Mouse (Mus musculus) lung, embryonic 14.5 days (tissue): ENCODE results near the gene Adamts13. TPM values are rescaled to one million over a fixed set of nuclear protein-coding genes. Genes with fewer than 3 reads are reported as not detected.

Source experiments
- ATAC-seq: fragments of 200-750 bp; cut with Nextera tagmentation; 2 replicates; pipeline ENCODE4 v1.8.0; 2017; ENCODE audit warnings: mild to moderate bottlenecking, moderate TSS enrichment, moderate library complexity; ENCODE audit not compliant: insufficient read depth
- DNase-seq: peaks from one replicate; pipeline ENCODE4 v3.0.0-alpha.2; 2015
- H3K27ac ChIP-seq: fragments of 300-500 bp; sonication (generic); 2 replicates; pipeline ENCODE4 v1.5.1; 2014; ENCODE audit warnings: low read depth, mild to moderate bottlenecking, moderate library complexity
- H3K27me3 ChIP-seq: fragments of 300-500 bp; sonication (generic); 2 replicates; pipeline ENCODE4 v1.6.1; 2014; ENCODE audit warnings: low read length, control low read depth; ENCODE audit not compliant: insufficient read depth
- H3K36me3 ChIP-seq: fragments of 300-500 bp; sonication (generic); 2 replicates; pipeline ENCODE4 v1.6.1; 2014; ENCODE audit warnings: control low read depth; ENCODE audit not compliant: insufficient read depth
- H3K4me1 ChIP-seq: fragments of 300-500 bp; sonication (generic); 2 replicates; pipeline ENCODE4 v1.6.1; 2014; ENCODE audit warnings: antibody characterized with exemption, control low read depth; ENCODE audit not compliant: insufficient read depth
- H3K4me2 ChIP-seq: fragments of 300-500 bp; sonication (generic); 2 replicates; pipeline ENCODE4 v1.6.1; 2014; ENCODE audit warnings: mild to moderate bottlenecking
- H3K4me3 ChIP-seq: fragments of 300-500 bp; sonication (generic); 2 replicates; pipeline ENCODE4 v1.5.1; 2014; ENCODE audit warnings: low read depth, low read length
- H3K9ac ChIP-seq: fragments of 300-500 bp; sonication (generic); 2 replicates; pipeline ENCODE4 v1.6.1; 2014
- H3K9me3 ChIP-seq: fragments of 300-500 bp; sonication (generic); 2 replicates; pipeline ENCODE4 v1.6.1; 2016; ENCODE audit warnings: low read depth, low read length, control low read depth
- CTCF ChIP-seq: IDR thresholded peaks from 2 replicates; pipeline ENCODE4 v1.5.1; 2016; ENCODE audit warnings: antibody characterized with exemption, low read depth
- WGBS: fragments of 180-500 bp; shearing (Covaris S2); extraction: QIAGEN DNeasy Blood & Tissue Kit; methylation state at CpG from one replicate; pipeline ENCODE4 v1.1.7; 2014; 5-methylcytosine and 5-hydroxymethylcytosine counted together
- polyA plus RNA-seq: library from polyadenylated mRNA; unstranded; fragments of >200 nt; fragmentation: Nextera tagmentation; extraction: Ambion mirVana; gene quantifications from 2 replicates; pipeline ENCODE4 v1.2.1, GENCODE M21; 2014

Gene Adamts13
- polyA plus RNA-seq, 1 experiment from 2014 or later = 0.07 TPM

DNA sequence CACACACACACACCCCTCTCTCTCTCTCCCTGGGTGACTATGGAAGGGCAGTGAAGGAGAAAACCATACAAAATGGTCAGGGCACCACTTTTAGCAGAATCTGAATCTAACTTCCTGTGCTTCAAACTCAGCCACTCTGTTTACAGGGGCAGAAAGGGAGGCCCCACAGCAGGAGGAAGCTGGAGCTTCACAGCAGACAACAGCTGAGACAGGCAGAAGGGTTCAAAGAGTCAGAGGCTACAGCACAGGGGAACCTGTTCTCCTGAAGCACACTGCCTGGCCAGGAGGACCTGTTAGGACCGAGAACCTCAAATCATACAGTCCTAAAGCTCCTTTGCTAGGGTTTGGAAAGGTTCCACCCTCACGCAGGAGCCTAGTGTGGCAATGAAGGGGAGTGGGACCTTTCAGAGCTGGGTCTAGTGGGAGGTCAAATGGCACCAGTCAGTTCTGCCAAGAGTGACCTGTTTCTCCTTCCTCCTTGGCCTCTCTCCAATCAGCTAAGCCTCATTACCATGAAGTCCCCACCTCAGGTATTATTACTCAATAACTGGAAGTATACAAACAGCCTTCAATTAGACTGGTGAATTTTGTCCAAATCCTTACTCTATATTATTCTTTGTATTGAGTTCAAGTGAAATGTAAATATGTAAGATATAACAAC, 18.4 kb upstream of the Adamts13 start:
- H3K4me3 ChIP-seq = no peak overlapping the region
- H3K9me3 ChIP-seq = no peaks in the 10 kb centered on the region
- no peak overlapping the region for H3K4me2 ChIP-seq
- TF ChIP-seq CTCF = no peak
- H3K4me1 ChIP-seq = no peaks in the 10 kb centered on the region
- peaks cover 89% of the 10 kb centered on the region for H3K36me3 ChIP-seq
- ATAC-seq (no peak), DNase-seq (no peak)
- no peaks in the 10 kb centered on the region for H3K27me3 ChIP-seq
- H3K9ac ChIP-seq = no peak overlapping the region
- H3K27ac ChIP-seq = no peak overlapping the region
- 88% methylated on average over 2 of the region's 2 CpGs for WGBS

DNA sequence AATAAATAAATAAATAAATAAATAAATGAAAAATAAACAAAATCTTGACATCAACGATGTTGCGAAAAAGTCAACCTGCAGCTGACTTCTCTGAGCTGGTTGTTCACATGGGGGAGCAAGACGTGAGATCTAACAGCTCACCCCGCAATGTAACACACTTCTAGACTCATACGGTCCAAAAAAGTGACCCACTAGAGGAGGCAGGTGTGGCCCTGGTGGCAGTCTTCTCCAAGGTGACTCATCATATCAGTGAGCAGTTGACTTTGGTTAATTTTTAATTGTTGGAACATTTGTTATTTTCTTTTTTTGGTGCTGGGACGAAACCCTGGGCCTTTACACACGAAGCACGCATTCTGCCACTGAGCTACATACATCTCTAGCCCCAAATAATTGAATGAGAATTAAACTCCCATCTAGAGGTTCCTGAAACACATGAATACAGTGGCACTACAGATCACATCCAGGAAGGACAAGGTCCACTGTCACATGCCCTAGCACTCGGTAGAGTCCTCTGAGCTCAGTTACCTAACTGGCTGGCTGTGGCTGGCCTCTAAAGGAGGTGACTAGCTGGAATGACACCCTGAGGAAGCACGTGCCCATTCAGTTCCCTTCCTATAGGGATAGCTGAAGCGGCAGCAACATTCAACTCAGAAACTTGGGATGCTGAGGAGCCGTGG, 16.3 kb upstream of the Adamts13 start:
- no peak overlapping the region for H3K4me3 ChIP-seq
- H3K27me3 ChIP-seq = no peaks in the 10 kb centered on the region
- no peak for DNase-seq
- no peaks in the 10 kb centered on the region for H3K4me1 ChIP-seq
- H3K9ac ChIP-seq = no peak overlapping the region
- whole genome bisulfite sequencing = 91% methylated on average over 12 of the region's 12 CpGs
- H3K9me3 ChIP-seq = no peaks in the 10 kb centered on the region
- H3K27ac ChIP-seq = no peak overlapping the region
- H3K4me2 ChIP-seq = no peak overlapping the region
- peaks cover 90% of the 10 kb centered on the region for H3K36me3 ChIP-seq
- no peak for TF ChIP-seq CTCF
- ATAC-seq = no peak

DNA sequence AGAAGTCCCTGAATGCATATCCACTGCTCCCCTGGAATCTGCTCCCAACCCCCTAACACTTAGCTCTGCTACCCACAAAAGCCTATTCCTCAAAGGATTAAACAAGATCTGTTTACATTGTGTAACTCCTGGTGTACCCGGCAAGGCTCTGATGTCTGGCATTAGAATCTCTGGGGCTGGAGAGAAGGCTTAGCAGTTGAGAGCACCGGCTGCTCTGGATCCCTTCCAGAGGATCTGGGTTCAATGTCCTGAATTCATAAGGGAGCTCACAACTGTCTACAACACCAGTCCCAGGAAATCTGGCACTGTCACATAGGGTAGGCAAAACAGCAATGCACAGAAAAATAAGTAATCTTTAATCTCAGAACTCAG, 15.7 kb upstream of the Adamts13 start:
- Histone ChIP-seq H3K27me3 (no peaks in the 10 kb centered on the region), H3K9me3 (no peaks in the 10 kb centered on the region), H3K9ac (no peak overlapping the region), H3K36me3 (peaks cover 89% of the 10 kb centered on the region), H3K4me2 (no peak overlapping the region), H3K27ac (no peak overlapping the region), H3K4me1 (no peaks in the 10 kb centered on the region), H3K4me3 (no peak overlapping the region)
- ATAC-seq (no peak), DNase-seq (no peak)
- no peak for TF ChIP-seq CTCF
- WGBS = 77% methylated on average over 2 of the region's 2 CpGs

DNA sequence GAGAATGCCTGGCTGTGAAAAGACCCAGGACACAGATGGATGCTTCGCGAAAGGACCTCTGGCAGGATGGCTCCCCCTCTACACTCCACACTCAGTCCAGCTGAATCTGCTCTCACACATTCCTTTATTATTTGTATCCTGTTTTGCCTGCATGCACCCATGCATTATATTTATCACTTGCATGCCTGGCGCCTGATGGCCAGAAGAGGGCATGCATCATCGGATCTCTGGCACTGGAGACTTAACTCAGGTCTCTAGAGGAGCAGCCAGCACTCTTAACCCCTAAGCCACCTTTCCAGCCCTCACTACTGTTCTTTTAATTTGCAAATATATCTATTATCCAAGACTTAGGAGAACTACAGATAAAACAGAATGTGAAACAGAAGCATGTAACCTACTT, 12.5 kb upstream of the Adamts13 start:
- ATAC-seq = no peak
- H3K4me1 ChIP-seq = no peaks in the 10 kb centered on the region
- no peaks in the 10 kb centered on the region for H3K27me3 ChIP-seq
- WGBS = 71% methylated on average over 4 of the region's 4 CpGs
- no peaks in the 10 kb centered on the region for H3K9me3 ChIP-seq
- H3K36me3 ChIP-seq = peaks cover 62% of the 10 kb centered on the region
- peak; percentile 51 for TF ChIP-seq CTCF
- no peak overlapping the region for H3K27ac ChIP-seq
- no peak overlapping the region for H3K4me3 ChIP-seq
- H3K4me2 ChIP-seq = no peak overlapping the region
- DNase-seq = peak; percentile 44
- H3K9ac ChIP-seq = no peak overlapping the region

DNA sequence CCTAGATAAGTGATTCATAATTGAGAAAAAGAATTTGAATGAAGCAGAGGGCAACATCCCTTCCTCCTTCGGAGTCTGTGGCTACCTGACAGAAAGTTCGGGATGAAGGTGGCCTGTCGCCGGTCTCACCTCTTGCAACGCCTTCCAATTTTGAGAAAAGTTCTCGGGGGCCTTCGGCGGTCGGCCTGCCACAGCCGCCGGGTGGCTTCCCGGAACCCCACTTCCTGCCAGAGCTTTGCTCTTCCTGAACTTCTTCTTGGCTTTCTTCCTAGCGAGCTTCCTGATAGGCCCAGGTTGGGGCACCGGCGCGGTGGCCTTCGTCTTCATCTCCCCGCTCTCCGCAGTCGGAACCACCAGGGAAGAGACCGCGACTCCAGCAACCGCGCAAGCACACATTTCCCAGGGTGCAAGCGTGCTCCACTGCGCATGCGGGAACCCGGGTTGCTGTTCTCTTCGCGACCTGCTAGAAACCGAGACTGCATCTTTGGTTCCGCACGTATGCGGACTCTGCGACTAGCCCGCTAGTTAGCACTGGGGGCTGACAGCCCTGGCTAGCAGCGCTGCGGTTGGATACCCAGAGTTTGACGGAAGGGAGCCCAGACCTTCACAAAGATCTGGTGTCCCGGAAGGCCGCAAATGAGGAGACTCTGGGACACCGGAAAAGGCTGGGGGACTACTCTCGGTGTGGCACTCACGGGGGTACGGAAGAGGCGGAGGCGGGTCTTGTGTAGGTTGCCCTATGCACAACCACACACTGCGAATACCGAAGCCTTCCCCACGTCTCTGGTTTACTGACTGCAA, 9.1 kb upstream of the Adamts13 start, which contains the start of gene Rexo4:
Gene Rexo4 (minus strand): TSS at position 464 of the 801 bp plus-strand sequence.
- Histone ChIP-seq H3K9me3 (no peaks in the 10 kb centered on the region), H3K27ac (peak within 1 kb of the TSS; percentile 99), H3K4me1 (no peaks in the 10 kb centered on the region), H3K27me3 (no peaks in the 10 kb centered on the region), H3K4me3 (peak within 1 kb of the TSS; percentile 76), H3K9ac (peak within 1 kb of the TSS; percentile 91), H3K36me3 (peaks cover 30% of the 10 kb centered on the region), H3K4me2 (peak within 1 kb of the TSS; percentile 90)
- peak; percentile 98 for DNase-seq
- TF ChIP-seq CTCF = no peak
- WGBS = under 1% methylated on average over 50 of the region's 50 CpGs
- peak; percentile 97 for ATAC-seq

DNA sequence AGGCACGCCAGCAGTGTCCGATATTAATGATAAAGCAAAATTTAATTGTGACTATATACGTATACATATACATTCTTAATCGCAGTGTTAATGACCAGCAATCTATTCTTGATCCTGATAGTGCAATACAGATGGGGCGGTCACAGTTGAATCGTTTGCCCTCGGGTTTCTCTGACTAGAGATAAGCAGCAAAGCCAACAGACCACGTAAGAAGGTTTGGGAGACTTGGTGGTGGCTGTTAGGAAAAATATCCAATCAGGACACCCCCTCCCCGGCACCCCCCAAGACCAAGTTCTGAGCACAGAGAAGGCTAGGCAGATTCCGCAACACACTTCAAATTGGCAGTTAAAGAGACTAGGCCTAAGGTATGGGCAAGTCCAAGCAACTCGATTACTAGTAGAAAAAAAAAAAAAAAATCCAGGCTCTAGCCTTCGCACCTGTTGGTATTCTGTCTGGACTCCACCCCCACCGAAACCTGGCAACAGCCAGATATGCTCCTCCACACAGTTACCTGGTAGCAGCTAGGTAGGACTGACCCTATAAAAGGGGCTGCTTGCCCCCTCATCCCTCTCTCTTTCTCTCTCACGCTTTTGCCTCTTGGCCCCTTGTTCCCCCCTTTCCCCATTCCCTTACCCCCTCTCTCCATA, 8.4 kb upstream of the Adamts13 start:
- no peak for TF ChIP-seq CTCF
- no peak for DNase-seq
- Histone ChIP-seq H3K27ac (peak overlapping the region; percentile 99), H3K4me2 (peak overlapping the region; percentile 90), H3K4me1 (no peaks in the 10 kb centered on the region), H3K36me3 (peaks cover 25% of the 10 kb centered on the region), H3K4me3 (peak overlapping the region; percentile 76), H3K27me3 (no peaks in the 10 kb centered on the region), H3K9ac (peak overlapping the region; percentile 91), H3K9me3 (no peaks in the 10 kb centered on the region)
- ATAC-seq = peak; percentile 7; the same call in 1 of the 2 replicates
- WGBS = 16% methylated on average over 14 of the region's 14 CpGs
